Mouse (Mus musculus) stomach, embryonic 16.5 days (tissue): ENCODE measurements around the gene Spib. TPM values are rescaled to one million over a fixed set of nuclear protein-coding genes. Genes with fewer than 3 reads are reported as not detected.

Experiments used
- ATAC-seq: fragments of 200-750 bp; cut with Nextera tagmentation; 2 replicates; pipeline ENCODE4 v1.8.0; 2017; ENCODE audit warnings: moderate number of reproducible peaks, moderate TSS enrichment; ENCODE audit not compliant: insufficient read depth, low FRiP score
- H3K27ac ChIP-seq: fragments of 300-500 bp; sonication (generic); 2 replicates; pipeline ENCODE4 v1.5.1; 2014; ENCODE audit warnings: low read length
- H3K27me3 ChIP-seq: fragments of 300-500 bp; sonication (generic); 2 replicates; pipeline ENCODE4 v1.6.1; 2014; ENCODE audit warnings: low read length, control low read depth, mixed read lengths; ENCODE audit not compliant: control insufficient read depth, insufficient read depth
- H3K36me3 ChIP-seq: fragments of 300-500 bp; sonication (generic); 2 replicates; pipeline ENCODE4 v1.6.1; 2014; ENCODE audit warnings: low read length; ENCODE audit not compliant: control insufficient read depth, insufficient read depth
- H3K4me1 ChIP-seq: fragments of 300-500 bp; sonication (generic); 2 replicates; pipeline ENCODE4 v1.6.1; 2014; ENCODE audit warnings: low read length, control low read depth, mixed read lengths; ENCODE audit not compliant: control insufficient read depth, insufficient read depth
- H3K4me2 ChIP-seq: fragments of 300-500 bp; sonication (generic); 2 replicates; pipeline ENCODE4 v1.6.1; 2014; ENCODE audit warnings: low read depth, low read length, mixed read lengths
- H3K4me3 ChIP-seq: fragments of 300-500 bp; sonication (generic); replicated peaks from 2 replicates; pipeline ENCODE4 v1.5.1; 2014; ENCODE audit warnings: mild to moderate bottlenecking, low read length
- H3K9ac ChIP-seq: fragments of 300-500 bp; sonication (generic); 2 replicates; pipeline ENCODE4 v1.6.1; 2014; ENCODE audit warnings: low read length
- H3K9me3 ChIP-seq: fragments of 300-500 bp; sonication (generic); replicated peaks from 2 replicates; pipeline ENCODE4 v1.6.1; 2016; ENCODE audit warnings: low read length, control low read depth; ENCODE audit not compliant: control insufficient read depth
- WGBS: fragments of 180-500 bp; shearing (Covaris S2); extraction: QIAGEN DNeasy Blood & Tissue Kit; methylation state at CpG from one replicate; pipeline ENCODE4 v1.1.7; 2014; 5-methylcytosine and 5-hydroxymethylcytosine counted together
- polyA plus RNA-seq: library from polyadenylated mRNA; unstranded; fragments of >200 nt; fragmentation: Nextera tagmentation; extraction: Ambion mirVana; gene quantifications from 2 replicates; pipeline ENCODE4 v1.2.1, GENCODE M21; 2015

Gene Spib
- polyA plus RNA-seq: 0.52 and 0.76 TPM in 2 replicates

- Histone ChIP-seq H3K4me2 (no peak within 1 kb of the TSS), H3K9me3 (no peaks in the 10 kb centered on the region), H3K36me3 (peaks cover 14% of the 10 kb centered on the region), H3K4me3 (no peak within 1 kb of the TSS), H3K27me3 (no peaks in the 10 kb centered on the region), H3K4me1 (no peaks in the 10 kb centered on the region), H3K27ac (no peak within 1 kb of the TSS), H3K9ac (no peak within 1 kb of the TSS; the same call in 1 of the 2 replicates)
- ATAC-seq: no peak
- WGBS: 79% methylated on average over 4 of the region's 4 CpGs
Observed at GRCm38 (mm10) chr7:44531946-44532732, at the start of gene Spib. Gene Spib (minus strand): TSS chr7:44532071.

GRCm38 (mm10) chr7:44581637-44582036 lies 49.8 kb upstream of the Spib start:
- H3K4me1 ChIP-seq: no peaks in the 10 kb centered on the region
- ATAC-seq: no peak
- H3K4me2 ChIP-seq: no peak overlapping the region

DNA sequence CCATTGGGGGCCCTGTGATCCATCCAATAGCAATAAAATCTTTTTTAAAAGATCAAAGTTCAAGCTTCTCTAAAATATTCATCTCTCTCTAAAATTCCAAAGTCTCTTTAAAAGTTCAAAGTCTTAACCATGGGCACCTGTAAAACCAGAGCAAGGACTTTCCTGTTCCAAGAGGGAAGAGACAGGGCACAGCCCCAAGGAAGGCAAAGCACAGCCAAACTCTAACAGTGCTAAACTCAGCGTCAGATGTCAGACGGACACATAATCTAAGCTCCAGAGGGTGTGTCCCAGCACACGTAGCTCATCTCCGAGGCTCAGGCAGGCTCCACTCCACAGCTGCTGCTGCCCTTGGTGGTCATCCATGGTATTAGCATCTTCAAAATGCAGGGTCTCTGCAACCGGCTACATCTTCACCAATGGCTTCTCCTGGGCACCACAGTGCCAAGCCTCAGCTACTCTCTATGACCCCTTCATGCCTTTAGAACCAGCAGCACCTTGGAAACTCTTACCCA lies 44.5 kb upstream of the Spib start:
- Histone ChIP-seq H3K9ac (no peak overlapping the region), H3K4me2 (no peak overlapping the region), H3K4me3 (no peak overlapping the region), H3K4me1 (no peaks in the 10 kb centered on the region), H3K27me3 (no peaks in the 10 kb centered on the region), H3K9me3 (peaks cover 4% of the 10 kb centered on the region; the same call in 1 of the 2 replicates), H3K36me3 (no peaks in the 10 kb centered on the region), H3K27ac (no peak overlapping the region)
- no peak for ATAC-seq
- WGBS: 40% methylated on average over 5 of the region's 5 CpGs

More at GRCm38 (mm10) chr7:44581637-44582036, 49.8 kb upstream of the Spib start:
- no peak overlapping the region for H3K4me3 ChIP-seq
- WGBS: 71% methylated on average over 6 of the region's 6 CpGs
- H3K27me3 ChIP-seq: peaks cover 8% of the 10 kb centered on the region
- H3K36me3 ChIP-seq: no peaks in the 10 kb centered on the region
- H3K9ac ChIP-seq: no peak overlapping the region
- no peak overlapping the region for H3K27ac ChIP-seq
- peaks cover 4% of the 10 kb centered on the region; the same call in 1 of the 2 replicates for H3K9me3 ChIP-seq

DNA sequence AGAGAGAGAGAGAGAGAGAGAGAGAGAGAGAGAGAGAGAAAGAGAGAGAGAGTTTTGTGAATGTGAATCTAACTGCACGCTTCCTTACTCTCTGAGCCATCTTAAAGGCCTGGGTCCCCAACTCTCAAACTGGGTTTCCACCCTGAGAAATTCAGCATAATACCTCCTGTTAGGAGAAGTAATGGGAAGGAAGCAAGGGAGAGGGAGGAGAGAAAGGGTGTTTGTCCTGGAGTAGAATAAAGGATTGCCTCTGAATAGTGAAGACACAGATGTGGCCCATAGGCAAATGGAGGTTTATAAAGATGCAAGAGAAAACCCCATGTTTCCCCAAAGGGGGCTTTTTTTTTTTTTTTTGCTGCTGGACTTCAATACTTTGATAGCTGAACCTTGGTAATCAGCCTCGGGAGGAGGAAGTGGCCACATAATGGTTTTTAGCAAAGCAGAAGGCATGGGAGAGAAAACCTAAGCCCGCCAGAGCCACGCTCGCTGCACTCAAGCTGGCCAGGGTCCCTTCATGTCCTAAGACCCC lies 41.1 kb upstream of the Spib start:
- H3K4me2 ChIP-seq: no peak overlapping the region
- ATAC-seq: no peak
- no peak overlapping the region for H3K9ac ChIP-seq
- no peak overlapping the region for H3K27ac ChIP-seq
- H3K27me3 ChIP-seq: peaks cover 8% of the 10 kb centered on the region; the same call in 1 of the 2 replicates
- no peaks in the 10 kb centered on the region for H3K4me1 ChIP-seq
- H3K9me3 ChIP-seq: no peaks in the 10 kb centered on the region
- H3K4me3 ChIP-seq: no peak overlapping the region
- no peaks in the 10 kb centered on the region for H3K36me3 ChIP-seq
- 74% methylated on average over 5 of the region's 5 CpGs for WGBS

GRCm38 (mm10) chr7:44572213-44572701 lies 40.4 kb upstream of the Spib start, which contains the start of gene Napsa:
Gene Napsa (plus strand): TSS chr7:44572380.
- H3K4me2 ChIP-seq: no peak within 1 kb of the TSS
- ATAC-seq: no peak
- no peaks in the 10 kb centered on the region for H3K36me3 ChIP-seq
- H3K27ac ChIP-seq: no peak within 1 kb of the TSS
- H3K9ac ChIP-seq: no peak within 1 kb of the TSS
- 40% methylated on average over 7 of the region's 7 CpGs for WGBS
- H3K9me3 ChIP-seq: no peaks in the 10 kb centered on the region
- no peak within 1 kb of the TSS for H3K4me3 ChIP-seq
- H3K27me3 ChIP-seq: peaks cover 8% of the 10 kb centered on the region; the same call in 1 of the 2 replicates
- no peaks in the 10 kb centered on the region for H3K4me1 ChIP-seq

- peaks cover 8% of the 10 kb centered on the region; the same call in 1 of the 2 replicates for H3K27me3 ChIP-seq
- no peak overlapping the region for H3K4me2 ChIP-seq
- H3K9me3 ChIP-seq: no peaks in the 10 kb centered on the region
- ATAC-seq: no peak
- no peak overlapping the region for H3K27ac ChIP-seq
- no peaks in the 10 kb centered on the region for H3K4me1 ChIP-seq
- H3K4me3 ChIP-seq: no peak overlapping the region
- H3K9ac ChIP-seq: no peak overlapping the region
- 63% methylated on average over 4 of the region's 4 CpGs for WGBS
- H3K36me3 ChIP-seq: no peaks in the 10 kb centered on the region
Observed at GRCm38 (mm10) chr7:44571811-44572210, 39.9 kb upstream of the Spib start.

GRCm38 (mm10) chr7:44570989-44571388 lies 39.1 kb upstream of the Spib start:
- no peak overlapping the region for H3K4me2 ChIP-seq
- peaks cover 8% of the 10 kb centered on the region; the same call in 1 of the 2 replicates for H3K27me3 ChIP-seq
- H3K36me3 ChIP-seq: no peaks in the 10 kb centered on the region
- WGBS: 80% methylated on average over 6 of the region's 6 CpGs
- no peak for ATAC-seq
- no peak overlapping the region for H3K9ac ChIP-seq
- no peak overlapping the region for H3K27ac ChIP-seq
- no peaks in the 10 kb centered on the region for H3K4me1 ChIP-seq
- H3K4me3 ChIP-seq: no peak overlapping the region
- no peaks in the 10 kb centered on the region for H3K9me3 ChIP-seq

GRCm38 (mm10) chr7:44568803-44569202 lies 36.9 kb upstream of the Spib start:
- Histone ChIP-seq H3K4me3 (no peak overlapping the region), H3K27me3 (peaks cover 8% of the 10 kb centered on the region; the same call in 1 of the 2 replicates), H3K9me3 (no peaks in the 10 kb centered on the region), H3K9ac (no peak overlapping the region), H3K27ac (no peak overlapping the region), H3K4me1 (no peaks in the 10 kb centered on the region), H3K36me3 (no peaks in the 10 kb centered on the region), H3K4me2 (no peak overlapping the region)
- ATAC-seq: no peak
- WGBS: 51% methylated on average over 9 of the region's 9 CpGs

- ATAC-seq: no peak
- 69% methylated on average over 6 of the region's 6 CpGs for WGBS
- no peak overlapping the region for H3K9ac ChIP-seq
Observed at GRCm38 (mm10) chr7:44565414-44565813, 33.5 kb upstream of the Spib start.

More at GRCm38 (mm10) chr7:44565414-44565813, 33.5 kb upstream of the Spib start:
- H3K36me3 ChIP-seq: no peaks in the 10 kb centered on the region
- H3K4me3 ChIP-seq: no peak overlapping the region
- no peak overlapping the region for H3K27ac ChIP-seq
- H3K4me2 ChIP-seq: no peak overlapping the region
- no peaks in the 10 kb centered on the region for H3K9me3 ChIP-seq
- peaks cover 8% of the 10 kb centered on the region; the same call in 1 of the 2 replicates for H3K27me3 ChIP-seq
- H3K4me1 ChIP-seq: no peaks in the 10 kb centered on the region
